Mouse (Mus musculus): ENCODE results near the gene Atrnl1.

The Atrnl1 gene

GRCm38 (mm10) chr19:57925681-57926080 is 314.8 kb downstream of the Atrnl1 start:
- no peak for ATAC-seq (ENCODE audit: low TSS enrichment)

GRCm38 (mm10) chr19:57926164-57926860 is 315.5 kb downstream of the Atrnl1 start:
- no peak for ATAC-seq (ENCODE audit: low TSS enrichment)

DNA sequence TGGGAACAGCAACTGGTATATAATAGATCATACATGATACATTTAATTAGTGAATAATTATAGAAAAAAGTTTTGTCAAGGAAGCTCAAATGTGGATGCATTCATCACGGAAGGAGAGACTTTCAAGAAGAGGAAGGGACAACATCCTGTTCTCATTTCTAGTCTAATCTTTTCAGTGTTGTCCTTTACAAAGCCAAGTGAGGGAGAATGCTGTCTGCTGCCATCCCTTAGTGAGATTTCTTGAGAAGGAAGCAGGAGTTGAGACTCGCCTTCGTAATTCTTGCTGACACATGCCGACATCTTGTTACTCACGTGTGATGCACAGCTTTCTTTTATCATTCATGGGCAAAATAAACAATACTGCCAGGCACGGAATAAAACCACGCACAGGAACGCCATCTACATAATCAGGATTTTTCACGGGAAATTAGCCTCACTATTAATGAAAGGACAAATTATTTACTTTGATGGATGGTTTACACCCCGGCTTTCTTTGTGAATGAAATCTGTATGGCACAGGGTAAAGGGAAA is 316.2 kb downstream of the Atrnl1 start:
- peak; percentile 33; the same call in 1 of the 2 replicates for ATAC-seq (ENCODE audit: low TSS enrichment)

DNA sequence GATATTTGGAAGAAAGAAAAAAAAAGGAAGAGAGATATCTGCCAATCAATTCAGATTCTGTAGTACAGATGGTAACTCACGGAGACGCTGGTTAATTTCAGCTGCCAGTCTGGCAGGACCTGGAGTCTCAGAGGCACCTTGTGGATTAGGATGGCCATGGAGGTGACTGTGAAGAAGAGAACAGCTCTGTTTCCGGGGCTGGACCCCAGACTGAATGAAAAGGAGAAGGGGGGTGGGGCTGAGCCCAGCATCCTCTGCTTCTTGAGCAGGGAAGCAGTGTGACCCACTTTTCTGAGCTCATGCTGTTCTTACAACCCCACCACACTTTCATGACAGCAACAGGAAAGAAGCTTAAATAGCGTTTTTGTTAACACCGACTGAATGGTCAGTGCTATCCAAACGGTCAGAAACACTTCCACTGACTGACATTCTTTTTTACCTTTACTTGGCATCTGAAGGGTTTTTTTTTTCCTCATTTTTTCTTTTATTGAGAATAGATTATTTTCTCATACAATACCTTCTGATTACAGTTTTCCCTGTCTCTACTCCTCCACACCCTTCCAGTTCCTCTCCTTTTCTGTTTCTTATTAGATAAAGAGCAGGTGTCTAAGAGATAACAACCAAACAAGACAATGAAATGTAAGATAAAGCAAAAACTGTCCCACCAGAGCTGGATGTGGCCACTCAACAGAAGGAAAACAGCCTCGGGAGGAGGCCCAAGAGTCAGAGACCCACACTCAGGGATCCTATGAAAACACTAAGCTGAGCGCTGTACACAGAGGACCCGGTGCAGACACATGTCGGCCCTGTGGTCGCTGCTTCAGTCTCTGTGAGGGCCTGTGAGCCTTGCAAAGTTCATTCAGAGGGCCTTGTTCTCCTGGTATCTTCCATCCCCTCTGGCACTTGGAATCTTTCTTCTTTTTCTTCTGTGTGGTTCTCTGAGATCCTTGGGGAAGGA is 317.0 kb downstream of the Atrnl1 start:
- peak; percentile 55 for ATAC-seq (ENCODE audit: low TSS enrichment)

GRCm38 (mm10) chr19:57931626-57932025 is 320.8 kb downstream of the Atrnl1 start:
- no peak for ATAC-seq (ENCODE audit: low TSS enrichment)

DNA sequence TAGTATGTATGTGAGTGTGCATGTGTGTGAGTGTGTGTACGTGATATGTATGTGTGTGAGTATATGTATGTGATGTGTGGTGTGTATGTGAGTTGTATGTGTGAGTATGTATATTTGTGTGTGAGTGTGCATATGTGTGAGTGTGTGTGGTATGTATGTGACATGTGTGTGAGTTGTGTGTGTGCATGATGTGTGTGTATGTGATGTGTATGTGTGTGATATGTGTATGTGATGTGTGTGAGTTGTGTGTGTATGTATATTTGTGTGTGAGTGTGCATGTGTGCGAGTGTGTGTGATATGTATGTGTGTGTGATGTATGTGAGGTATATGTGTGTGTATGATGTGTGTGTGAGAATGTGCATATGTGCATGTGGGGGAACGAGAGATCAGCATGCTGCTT is 326.0 kb downstream of the Atrnl1 start:
- ATAC-seq (ENCODE audit: low TSS enrichment) = no peak

DNA sequence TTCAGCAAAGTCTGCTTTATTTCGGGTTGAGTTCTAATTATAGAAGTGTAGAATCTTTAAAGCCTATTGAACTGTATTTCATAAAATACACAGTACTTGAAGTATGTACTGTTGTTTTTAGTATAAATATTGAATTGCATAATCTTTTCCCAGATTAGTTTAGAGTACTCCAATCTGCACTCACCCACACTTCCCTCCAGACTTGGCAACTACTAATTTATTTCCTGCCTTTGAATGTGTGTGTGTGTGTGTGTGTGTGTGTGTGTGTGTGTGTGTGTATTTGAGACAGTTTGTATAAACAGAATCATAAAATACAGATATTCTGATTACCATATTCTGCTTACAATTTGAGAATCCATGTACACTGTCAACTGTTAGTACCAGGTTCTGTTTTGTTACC is 328.3 kb downstream of the Atrnl1 start:
- no peak for ATAC-seq (ENCODE audit: low TSS enrichment)

DNA sequence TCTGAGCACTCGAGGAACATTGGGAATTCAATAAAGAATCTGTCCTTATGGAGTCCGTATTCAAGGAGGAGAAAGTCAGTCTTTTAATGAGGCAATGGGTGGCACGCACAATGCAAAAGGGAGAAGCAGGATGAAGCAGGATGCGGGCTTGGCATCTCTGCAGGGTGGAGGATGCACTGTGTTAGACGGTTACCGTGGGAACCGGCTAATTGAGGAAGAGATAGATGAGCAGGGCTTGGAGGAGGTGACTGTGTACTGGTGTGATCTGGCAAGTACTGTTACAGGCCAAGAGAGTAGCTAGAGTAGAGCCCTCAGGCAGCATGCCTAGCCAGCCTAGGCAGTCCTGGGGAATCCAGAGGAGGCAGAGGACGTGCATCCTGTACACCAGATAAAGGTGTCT is 330.7 kb downstream of the Atrnl1 start:
- ATAC-seq (ENCODE audit: low TSS enrichment) = peak; percentile 92

- ATAC-seq (ENCODE audit: low TSS enrichment) = no peak
These were observed 331.4 kb downstream of the Atrnl1 start for GRCm38 (mm10) chr19:57942281-57942680.

DNA sequence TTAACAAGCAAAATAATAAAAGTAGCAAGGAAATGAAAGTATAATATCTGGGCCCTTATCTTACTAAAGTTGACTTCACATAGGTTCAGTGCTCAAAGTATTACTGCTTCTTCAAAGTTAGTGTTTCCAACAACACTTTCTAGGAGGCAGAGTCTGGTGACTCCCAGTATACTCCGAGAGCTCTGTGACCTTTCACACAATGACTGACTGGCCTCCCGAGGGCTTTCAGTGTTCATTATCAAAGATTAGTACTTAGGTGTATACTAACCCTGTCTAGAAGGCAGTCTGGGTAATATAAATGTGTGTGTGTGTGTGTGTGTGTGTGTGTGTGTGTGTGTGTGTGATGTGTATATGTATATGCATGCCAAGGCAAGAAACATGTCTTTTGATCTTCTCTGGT is 332.5 kb downstream of the Atrnl1 start:
- ATAC-seq (ENCODE audit: low TSS enrichment) = no peak

- ATAC-seq (ENCODE audit: low TSS enrichment) = no peak
These were observed 333.8 kb downstream of the Atrnl1 start for GRCm38 (mm10) chr19:57944680-57945079.

DNA sequence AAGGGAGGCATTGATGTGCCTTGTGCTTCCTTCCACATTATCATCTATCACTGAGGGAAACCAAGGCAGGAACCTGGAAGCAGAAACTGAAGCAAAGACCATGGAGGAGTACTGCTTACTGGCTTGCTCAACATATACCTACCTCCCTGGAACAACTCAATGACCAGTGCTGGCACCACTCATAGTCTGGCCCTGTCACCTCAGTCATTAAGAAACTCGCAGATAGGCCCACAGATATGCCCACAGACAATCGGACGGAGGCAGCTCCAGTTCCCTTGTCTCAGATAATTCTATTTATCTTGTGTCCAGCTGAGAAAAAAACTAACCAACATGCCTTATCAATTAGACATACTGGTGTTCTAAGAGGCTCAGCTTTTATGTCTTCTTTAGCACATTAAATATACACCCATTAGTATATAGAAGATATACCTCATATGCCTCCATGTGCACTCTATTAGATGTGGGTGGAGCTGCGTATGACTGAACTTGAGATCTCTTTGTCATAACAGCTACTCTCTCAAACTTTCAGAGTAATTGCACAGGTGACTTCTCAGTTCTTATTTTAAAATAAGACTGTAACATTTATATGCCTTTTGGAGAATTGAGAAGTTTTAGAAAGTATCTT is 334.9 kb downstream of the Atrnl1 start:
- no peak for ATAC-seq (ENCODE audit: low TSS enrichment)

GRCm38 (mm10) chr19:57948489-57948888 is 337.7 kb downstream of the Atrnl1 start:
- ATAC-seq (ENCODE audit: low TSS enrichment) = no peak

DNA sequence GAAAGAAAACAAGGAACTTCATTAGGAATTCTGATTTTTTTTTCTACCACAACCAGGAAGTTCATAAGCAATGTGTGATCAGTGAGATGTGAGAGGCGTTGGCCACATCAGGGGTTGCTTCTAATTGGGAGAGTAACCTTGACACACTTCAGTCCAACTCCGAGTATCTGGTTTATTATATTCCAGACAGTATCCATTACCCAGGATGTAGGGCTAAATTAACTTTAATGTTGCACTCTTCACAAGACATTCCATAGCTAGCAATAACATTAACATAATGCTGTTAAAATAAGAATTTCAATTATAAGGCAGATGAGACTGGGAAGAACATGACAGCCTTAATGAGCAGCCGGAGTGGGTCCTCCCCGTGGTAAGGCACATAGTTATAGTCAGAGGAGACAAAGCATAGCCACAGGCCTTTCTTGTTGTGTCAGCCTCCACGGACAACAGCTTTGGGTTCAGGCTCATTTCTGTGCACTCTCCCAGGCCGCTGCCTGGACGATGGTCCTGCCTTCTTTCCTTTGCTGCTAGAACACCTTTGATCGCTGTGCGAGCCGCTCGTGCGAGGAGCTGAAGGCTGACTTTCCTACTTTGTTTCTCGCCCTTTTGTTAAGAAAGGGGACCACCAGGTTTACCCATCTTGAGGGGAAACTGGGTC is 338.6 kb downstream of the Atrnl1 start:
- no peak for ATAC-seq (ENCODE audit: low TSS enrichment)

GRCm38 (mm10) chr19:57954131-57954530 is 343.3 kb downstream of the Atrnl1 start:
- ATAC-seq (ENCODE audit: low TSS enrichment) = no peak

- ATAC-seq (ENCODE audit: low TSS enrichment) = no peak
These were observed 345.6 kb downstream of the Atrnl1 start for GRCm38 (mm10) chr19:57956459-57956858.

DNA sequence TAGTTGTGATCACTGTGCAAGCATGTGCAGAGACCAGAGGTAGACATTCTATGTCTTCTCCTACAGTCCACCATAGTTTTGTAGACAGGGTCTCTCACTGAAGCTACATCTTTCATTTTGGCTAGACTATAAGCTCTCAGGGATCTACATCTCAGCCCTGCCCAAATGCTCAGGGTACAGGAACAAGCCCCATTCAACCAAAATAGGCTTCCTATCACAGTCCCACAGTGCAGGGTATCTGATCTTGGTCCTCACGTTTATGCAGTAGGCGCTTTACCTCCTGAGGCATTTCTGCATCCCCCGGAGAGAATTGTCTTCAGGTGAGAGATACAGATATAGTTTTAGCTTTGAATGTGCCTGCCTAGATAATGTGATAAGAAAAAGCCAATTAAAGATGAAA is 346.5 kb downstream of the Atrnl1 start:
- ATAC-seq (ENCODE audit: low TSS enrichment) = no peak

- ATAC-seq (ENCODE audit: low TSS enrichment) = no peak
These were observed 347.3 kb downstream of the Atrnl1 start for GRCm38 (mm10) chr19:57958154-57958553.

DNA sequence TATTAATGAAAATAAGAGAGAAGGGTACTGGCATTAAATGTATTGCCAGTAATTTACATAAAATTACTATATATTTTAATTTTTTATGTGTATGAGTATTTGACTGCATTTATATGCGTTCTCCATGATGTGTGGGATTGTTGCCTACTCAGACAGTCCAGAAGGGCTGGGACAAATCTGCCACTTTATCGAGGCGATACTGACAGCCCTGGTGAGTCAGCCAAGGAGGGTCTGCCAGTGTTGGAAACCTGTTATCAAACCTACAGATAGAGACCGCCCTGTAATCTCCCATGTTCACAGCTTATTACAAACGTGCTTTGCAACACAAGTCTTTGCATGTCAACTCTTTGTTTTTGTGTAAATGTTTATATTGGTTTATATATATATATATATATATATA is 347.9 kb downstream of the Atrnl1 start:
- ATAC-seq (ENCODE audit: low TSS enrichment) = no peak

DNA sequence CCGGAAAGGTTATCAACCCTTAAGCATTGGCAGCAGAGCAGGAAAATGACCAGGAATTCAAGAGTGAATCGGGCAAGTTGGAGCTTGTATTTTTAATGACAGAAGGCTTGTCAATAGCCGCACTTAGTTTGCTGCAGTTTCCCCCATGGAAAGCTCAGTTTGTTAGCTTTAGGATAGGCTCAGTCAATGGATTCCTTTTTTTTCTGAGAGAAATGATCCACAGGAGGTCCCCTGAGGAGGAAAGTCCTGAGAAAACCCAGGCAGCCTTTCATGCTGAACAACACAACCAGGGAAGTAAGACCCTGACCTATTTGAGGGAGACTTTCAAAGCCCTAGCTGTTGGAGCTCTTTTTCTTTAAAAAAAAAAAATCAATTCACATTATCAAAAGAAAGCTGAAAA is 350.5 kb downstream of the Atrnl1 start:
- ATAC-seq (ENCODE audit: low TSS enrichment) = no peak

GRCm38 (mm10) chr19:57961738-57962640 is 351.2 kb downstream of the Atrnl1 start:
- no peak for ATAC-seq (ENCODE audit: low TSS enrichment)

Data from frontal cortex, adult (tissue).